In genomic region chr11:51883670-51884069, GRCm38 (mm10) we compare ENCODE assay signal across 9 mouse cellular contexts. TPM values are rescaled to one million over a fixed set of nuclear protein-coding genes. Genes with fewer than 3 reads are reported as not detected.
DNase-seq lines count a peak whose midpoint lies in the region; ATAC-seq and TF ChIP-seq lines count a peak whose summit lies in the region.
"Had no signal": no experiment of that assay in that cellular context is flagged by ENCODE, and none has a peak within 500 bp of the region (broad histone marks: within the 10 kb centered on the region; RNA-seq: fewer than 3 reads in every experiment).

No protein-coding gene starts in this region.

- H3K36me3 ChIP-seq in kidney, adult 2 months (ENCODE audit: control insufficient read depth, insufficient read depth, low read length): no peaks in the 10 kb centered on the region
- no peaks in the 10 kb centered on the region for H3K36me3 ChIP-seq in lung, postnatal 0 days (ENCODE audit: insufficient read depth, low read length)
- H3K36me3 ChIP-seq in thymus, adult 2 months (ENCODE audit: control insufficient read depth, insufficient read depth, low read length): no peaks in the 10 kb centered on the region

- TF ChIP-seq EP300 in lung, postnatal 0 days (IDR thresholded peaks at IDR 0.05): no peak

- intact Hi-C loops in gastrocnemius, postnatal 14 days (cut with DNase I; ENCODE audit: low total_unique reads): no loop called here

- H3K4me2 ChIP-seq in lung, postnatal 0 days (replicated peaks; ENCODE audit: low read depth, low read length): no peak overlapping the region

- WGBS in kidney, adult 2 months: 20% methylated on average over 5 of the region's 5 CpGs
- WGBS in lung, postnatal 0 days: 6% methylated on average over 5 of the region's 5 CpGs
- WGBS in thymus, adult 2 months: 0% methylated on average over 5 of the region's 5 CpGs

- no peak for TF ChIP-seq CTCF in kidney, adult 2 months (conservative IDR thresholded peaks at IDR 0.05; ENCODE audit: insufficient read depth, insufficient read length, low read depth, low read length)
- no peak for TF ChIP-seq CTCF in lung, postnatal 0 days (IDR thresholded peaks at IDR 0.05)
- 0 out of 2 replicates have a peak, but pooled peaks have one; percentile 44 for TF ChIP-seq CTCF in thymus, adult 2 months (IDR thresholded peaks at IDR 0.05; ENCODE audit: borderline replicate concordance, control insufficient read depth, extremely low read depth, insufficient read depth, low read length, poor library complexity)

- peak; percentile 60 for ATAC-seq in common myeloid progenitor, adult 5-6 weeks (replicated peaks; ENCODE audit: low read depth, poor library complexity, severe bottlenecking)
- peak; percentile 72 for ATAC-seq in lung, postnatal 0 days
- ATAC-seq: Patski had no signal

- H3K4me3 ChIP-seq in kidney, adult 2 months (ENCODE audit: insufficient read depth, low read depth, low read length): no peak overlapping the region
- no peak overlapping the region for H3K4me3 ChIP-seq in lung, postnatal 0 days (ENCODE audit: low read depth, low read length)
- peak overlapping the region; percentile 47 for H3K4me3 ChIP-seq in thymus, adult 2 months (ENCODE audit: control insufficient read depth, insufficient read depth, low read length)

- DNase-seq in gastrocnemius, postnatal 14 days: peak; percentile 35
- no peak for DNase-seq in gastrocnemius, adult 18-20 months (ENCODE audit: low spot score)
- peak; percentile 85 for DNase-seq in kidney, adult 2 months
- peak; percentile 66 for DNase-seq in lung, postnatal 0 days (ENCODE audit: low spot score)
- peak; percentile 86 for DNase-seq in thymus, adult 2 months
- no peak for DNase-seq in frontal cortex, postnatal 10 days (ENCODE audit: low spot score in 2 of 2)
- no peak for DNase-seq in MN1 (ENCODE audit: low spot score)

- no peaks in the 10 kb centered on the region for H3K9me3 ChIP-seq in lung, postnatal 0 days (ENCODE audit: low read length)

- no peaks in the 10 kb centered on the region for H3K27me3 ChIP-seq in kidney, adult 2 months (replicated peaks; ENCODE audit: control insufficient read depth, insufficient read depth, low read length)
- H3K27me3 ChIP-seq in lung, postnatal 0 days (replicated peaks; ENCODE audit: insufficient read depth, low read length): no peaks in the 10 kb centered on the region
- no peaks in the 10 kb centered on the region for H3K27me3 ChIP-seq in thymus, adult 2 months (ENCODE audit: control insufficient read depth, insufficient read depth, low read length)
- H3K27me3 ChIP-seq: Patski had no signal

- TF ChIP-seq POLR2A in kidney, adult 2 months (IDR thresholded peaks at IDR 0.05; ENCODE audit: low read depth, low read length): no peak
- TF ChIP-seq POLR2A in thymus, adult 2 months (IDR thresholded peaks at IDR 0.05; ENCODE audit: control insufficient read depth, extremely low read depth, insufficient read depth, low read length, poor library complexity): peak; percentile 71

- H3K9ac ChIP-seq in lung, postnatal 0 days (replicated peaks; ENCODE audit: low read depth): no peak overlapping the region

- no peaks in the 10 kb centered on the region for H3K4me1 ChIP-seq in kidney, adult 2 months (ENCODE audit: control insufficient read depth, insufficient read depth, low read length)
- peaks cover 8% of the 10 kb centered on the region; the same call in 1 of the 2 replicates for H3K4me1 ChIP-seq in lung, postnatal 0 days (ENCODE audit: insufficient read depth, low read depth, low read length)
- H3K4me1 ChIP-seq in thymus, adult 2 months (replicated peaks; ENCODE audit: control insufficient read depth, insufficient read depth, low read length): peaks cover 28% of the 10 kb centered on the region

- H3K27ac ChIP-seq in kidney, adult 2 months (ENCODE audit: insufficient read depth, low read depth, low read length): no peak overlapping the region
- H3K27ac ChIP-seq in lung, postnatal 0 days (ENCODE audit: low read length): peak overlapping the region; percentile 43
- peak overlapping the region; percentile 92 for H3K27ac ChIP-seq in thymus, adult 2 months (ENCODE audit: control insufficient read depth, insufficient read depth, low read length)

RNA-seq across cellular contexts. Expression of gene Jade2, which starts 26.2 kb away (rescaled TPM):
- total RNA-seq in gastrocnemius, postnatal 14 days (2021): 1 to 10 TPM; 2.0 to 5.0 TPM
- 1 to 10 TPM; 6.5 to 9.4 TPM for total RNA-seq in gastrocnemius, adult 18-20 months (2021)
- 8.1 and 12.7 TPM in 2 replicates for total RNA-seq in common myeloid progenitor, adult 5-6 weeks (2017)
- 13.4 and 13.8 TPM in 2 replicates for polyA plus RNA-seq in kidney, adult 2 months (2012; rRNA removed)
- polyA plus RNA-seq in lung, postnatal 0 days (2015; fragmentation: Nextera tagmentation; extraction: Ambion mirVana): 3.1 and 3.9 TPM in 2 replicates
- 45.1 and 56.5 TPM in 2 replicates for polyA plus RNA-seq in thymus, adult 2 months (2012; rRNA removed)

Comparison
In these comparisons a context has a peak if more than half of its experiments do, and no peak if none do; other contexts are left out.
1. DNase-seq: peak in gastrocnemius, postnatal 14 days (single experiment), kidney, adult 2 months (single experiment), lung, postnatal 0 days (single experiment) and thymus, adult 2 months (single experiment); none in gastrocnemius, adult 18-20 months (single experiment), frontal cortex, postnatal 10 days (0 of 2) and MN1 (single experiment).